Mouse (Mus musculus) retina, adult 2 months (tissue): ENCODE measurements around the gene Ppp1r14a.

Source experiments
- DNase-seq: peaks from one replicate; pipeline ENCODE4 v3.0.0-alpha.2; 2012; ENCODE audit warnings: low read depth, low spot score

Gene Ppp1r14a

GRCm38 (mm10) chr7:29328984-29329383, 39.9 kb downstream of the Ppp1r14a start:
- no peak for DNase-seq

GRCm38 (mm10) chr7:29334156-29334555, 45.0 kb downstream of the Ppp1r14a start:
- no peak for DNase-seq

GRCm38 (mm10) chr7:29335276-29335675, 46.2 kb downstream of the Ppp1r14a start:
- DNase-seq = no peak

GRCm38 (mm10) chr7:29335841-29336671, 46.9 kb downstream of the Ppp1r14a start:
- DNase-seq = no peak

GRCm38 (mm10) chr7:29336795-29337319, 47.7 kb downstream of the Ppp1r14a start:
- DNase-seq = no peak

- DNase-seq = no peak
These were observed 48.7 kb downstream of the Ppp1r14a start for GRCm38 (mm10) chr7:29337766-29338165.

GRCm38 (mm10) chr7:29338351-29338919, 49.3 kb downstream of the Ppp1r14a start:
- no peak for DNase-seq

GRCm38 (mm10) chr7:29338984-29339679, 50.0 kb downstream of the Ppp1r14a start:
- no peak for DNase-seq

GRCm38 (mm10) chr7:29340247-29340646, 51.1 kb downstream of the Ppp1r14a start:
- DNase-seq = no peak

- no peak for DNase-seq
These were observed 51.7 kb downstream of the Ppp1r14a start for GRCm38 (mm10) chr7:29340838-29341237.

GRCm38 (mm10) chr7:29341722-29342121, 52.6 kb downstream of the Ppp1r14a start:
- no peak for DNase-seq

GRCm38 (mm10) chr7:29342489-29343092, 53.5 kb downstream of the Ppp1r14a start:
- no peak for DNase-seq
